Mouse (Mus musculus) forebrain, embryonic 12.5 days (tissue): ENCODE data around the gene Amy2a1. TPM values are rescaled to one million over a fixed set of nuclear protein-coding genes. Genes with fewer than 3 reads are reported as not detected.
"Not testable (repeated sequence)": the region's sequence is repeated elsewhere in the genome, so short reads cannot be mapped to it uniquely, and the experiment has no call there.

Experiments
- ATAC-seq: fragments of 200-750 bp; cut with Nextera tagmentation; 2 replicates; pipeline ENCODE4 v1.8.0; 2017; ENCODE audit warnings: moderate TSS enrichment; ENCODE audit not compliant: low FRiP score
- H3K27ac ChIP-seq: fragments of 300-500 bp; sonication (generic); 2 replicates; pipeline ENCODE4 v1.5.1; 2016; ENCODE audit warnings: mild to moderate bottlenecking
- H3K27me3 ChIP-seq: fragments of 300-500 bp; sonication (generic); 2 replicates; pipeline ENCODE4 v1.6.1; 2016; ENCODE audit warnings: mild to moderate bottlenecking
- H3K36me3 ChIP-seq: fragments of 300-500 bp; sonication (generic); replicated peaks from 2 replicates; pipeline ENCODE4 v1.6.1; 2016; ENCODE audit warnings: mild to moderate bottlenecking
- H3K4me1 ChIP-seq: fragments of 300-500 bp; sonication (generic); 2 replicates; pipeline ENCODE4 v1.6.1; 2016
- H3K4me2 ChIP-seq: fragments of 300-500 bp; sonication (generic); 2 replicates; pipeline ENCODE4 v1.6.1; 2016; ENCODE audit warnings: mild to moderate bottlenecking, moderate library complexity
- H3K4me3 ChIP-seq: fragments of 300-500 bp; sonication (generic); replicated peaks from 2 replicates; pipeline ENCODE4 v1.5.1; 2016; ENCODE audit warnings: mild to moderate bottlenecking
- H3K9ac ChIP-seq: fragments of 300-500 bp; sonication (generic); 2 replicates; pipeline ENCODE4 v1.6.1; 2016; ENCODE audit warnings: mild to moderate bottlenecking
- H3K9me3 ChIP-seq: fragments of 300-500 bp; sonication (generic); 2 replicates; pipeline ENCODE4 v1.6.1; 2016
- WGBS: fragments of 180-500 bp; shearing (Covaris S2); methylation state at CpG from one replicate; pipeline ENCODE4 v1.1.7; 2016; 5-methylcytosine and 5-hydroxymethylcytosine counted together
- polyA plus RNA-seq: library from polyadenylated mRNA; unstranded; fragments of >200 nt; fragmentation: Nextera tagmentation; extraction: Ambion mirVana; gene quantifications from 2 replicates; pipeline ENCODE4 v1.2.1, GENCODE M21; 2016

Amy2a1 gene
- not detected in 2 replicates for polyA plus RNA-seq

- not testable (repeated sequence) for H3K9ac ChIP-seq, H3K9me3 ChIP-seq, ATAC-seq, H3K36me3 ChIP-seq, H3K4me3 ChIP-seq, H3K27ac ChIP-seq, H3K4me2 ChIP-seq, H3K4me1 ChIP-seq, H3K27me3 ChIP-seq
- WGBS = 93% methylated on average over 3 of the region's 3 CpGs
These were observed at the start of gene Amy2a1 for GRCm38 (mm10) chr3:113532328-113532727. Gene Amy2a1 (minus strand): TSS chr3:113532428.

GRCm38 (mm10) chr3:113574578-113574977 lies 42.4 kb upstream of the Amy2a1 start:
- WGBS = 82% methylated on average over 4 of the region's 4 CpGs
- Histone ChIP-seq H3K27ac (no peak overlapping the region), H3K9me3 (no peaks in the 10 kb centered on the region), H3K4me3 (no peak overlapping the region), H3K36me3 (no peaks in the 10 kb centered on the region), H3K27me3 (no peaks in the 10 kb centered on the region), H3K9ac (no peak overlapping the region), H3K4me1 (no peaks in the 10 kb centered on the region), H3K4me2 (no peak overlapping the region)
- no peak for ATAC-seq

- no peak for ATAC-seq
- Histone ChIP-seq H3K9ac (no peak overlapping the region), H3K27me3 (no peaks in the 10 kb centered on the region), H3K4me3 (no peak overlapping the region), H3K36me3 (no peaks in the 10 kb centered on the region), H3K4me1 (no peaks in the 10 kb centered on the region), H3K27ac (no peak overlapping the region), H3K4me2 (no peak overlapping the region), H3K9me3 (no peaks in the 10 kb centered on the region)
- 90% methylated on average over 2 of the region's 2 CpGs for WGBS
These were observed 41.9 kb upstream of the Amy2a1 start for GRCm38 (mm10) chr3:113574138-113574537.

- no peaks in the 10 kb centered on the region for H3K4me1 ChIP-seq
- WGBS = 90% methylated on average over 3 of the region's 3 CpGs
- H3K27me3 ChIP-seq = no peaks in the 10 kb centered on the region
- H3K27ac ChIP-seq = no peak overlapping the region
- no peak overlapping the region for H3K9ac ChIP-seq
- H3K9me3 ChIP-seq = no peaks in the 10 kb centered on the region
- no peak overlapping the region for H3K4me2 ChIP-seq
- no peaks in the 10 kb centered on the region for H3K36me3 ChIP-seq
- ATAC-seq = no peak
- H3K4me3 ChIP-seq = no peak overlapping the region
These were observed 39.9 kb upstream of the Amy2a1 start for GRCm38 (mm10) chr3:113572158-113572557.

GRCm38 (mm10) chr3:113539692-113540091 lies 7.5 kb upstream of the Amy2a1 start:
- Histone ChIP-seq H3K9ac (no peak overlapping the region), H3K27ac (no peak overlapping the region), H3K27me3 (no peaks in the 10 kb centered on the region), H3K4me3 (no peak overlapping the region), H3K4me1 (no peaks in the 10 kb centered on the region), H3K4me2 (no peak overlapping the region), H3K36me3 (no peaks in the 10 kb centered on the region), H3K9me3 (no peaks in the 10 kb centered on the region)
- ATAC-seq = no peak

Other genes with a start within 250 kb of the Amy2a1 start
- gene Amy2a4, start 241.0 kb downstream of the Amy2a1 start, polyA plus RNA-seq = not detected in 2 replicates
- gene Amy2a3, start 208.4 kb downstream of the Amy2a1 start, polyA plus RNA-seq = not detected in 2 replicates
- not detected in 2 replicates for gene Amy2a2, start 175.8 kb downstream of the Amy2a1 start, polyA plus RNA-seq
- gene Amy1, start 74.3 kb upstream of the Amy2a1 start, polyA plus RNA-seq = 4.1 and 5.5 TPM in 2 replicates
- gene Rnpc3, start 97.7 kb upstream of the Amy2a1 start, polyA plus RNA-seq = 54.7 and 55.6 TPM in 2 replicates